Mouse (Mus musculus): ENCODE results near the gene Adamts15.
A peak's percentile ranks its signal among the peaks of the same experiment; 100 is the strongest.

Adamts15 gene

GRCm38 (mm10) chr9:30921261-30922103 lies 770 bp downstream of the Adamts15 start:
- DNase-seq (ENCODE audit: low read depth, low spot score), result no peak

DNA sequence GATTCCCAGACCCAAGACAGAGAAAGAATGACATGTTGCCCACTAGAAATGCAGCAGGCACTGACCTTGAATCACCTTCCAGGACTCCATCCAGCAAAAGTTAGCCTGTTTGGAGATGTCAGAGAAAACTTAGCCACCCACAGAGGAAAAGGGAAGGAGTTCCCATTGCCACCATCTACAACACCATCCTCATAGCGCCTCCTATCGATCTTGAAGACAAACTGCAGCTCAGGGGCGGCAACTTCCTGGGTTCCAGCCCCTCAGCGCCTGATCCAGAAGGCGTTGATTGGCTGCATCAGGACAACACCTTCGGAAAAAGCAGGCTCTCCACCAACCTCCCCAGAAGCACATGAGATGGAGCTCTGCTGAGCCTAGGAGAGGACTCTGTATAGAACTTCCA lies 1.5 kb downstream of the Adamts15 start:
- DNase-seq (ENCODE audit: low read depth, low spot score), result peak; percentile 47

- peak; percentile 66 for DNase-seq (ENCODE audit: low read depth, low spot score)
These were observed 2.6 kb downstream of the Adamts15 start for GRCm38 (mm10) chr9:30919686-30920085.

GRCm38 (mm10) chr9:30918466-30919356 lies 3.5 kb downstream of the Adamts15 start:
- DNase-seq (ENCODE audit: low read depth, low spot score), result peak; percentile 57

DNA sequence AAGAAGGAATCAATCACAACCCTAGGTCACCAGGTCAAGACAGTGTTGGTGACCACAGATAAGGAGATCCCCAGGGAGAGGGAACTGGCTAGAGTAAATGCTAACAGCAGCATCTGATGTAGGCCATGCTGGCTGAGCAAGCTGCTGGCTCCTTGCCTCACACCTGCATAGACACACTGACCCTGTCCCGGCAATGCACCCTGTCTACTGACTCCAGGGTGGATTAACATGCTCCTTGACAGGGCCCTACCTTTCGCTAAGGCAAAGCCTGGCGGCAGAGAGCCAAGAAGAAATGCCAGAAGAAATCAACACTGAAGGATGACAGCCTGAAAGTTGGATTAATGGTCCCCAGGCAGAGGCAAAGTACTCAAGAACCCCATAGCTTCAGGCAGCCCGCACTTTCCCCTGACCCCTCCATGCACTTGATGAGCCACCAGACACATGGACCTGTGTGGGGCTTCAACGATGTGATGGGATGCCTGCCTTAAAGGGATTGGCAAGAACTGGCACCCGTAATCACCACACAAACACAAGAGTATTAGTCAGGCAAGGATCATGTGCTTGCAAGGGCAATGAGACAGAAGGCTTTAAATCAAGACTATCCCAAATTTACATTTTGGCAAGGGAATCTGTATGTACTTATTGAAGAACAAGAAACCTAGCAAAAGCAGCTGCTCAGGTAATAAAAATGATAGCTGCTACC lies 5.8 kb downstream of the Adamts15 start:
- DNase-seq (ENCODE audit: low read depth, low spot score), result no peak

DNA sequence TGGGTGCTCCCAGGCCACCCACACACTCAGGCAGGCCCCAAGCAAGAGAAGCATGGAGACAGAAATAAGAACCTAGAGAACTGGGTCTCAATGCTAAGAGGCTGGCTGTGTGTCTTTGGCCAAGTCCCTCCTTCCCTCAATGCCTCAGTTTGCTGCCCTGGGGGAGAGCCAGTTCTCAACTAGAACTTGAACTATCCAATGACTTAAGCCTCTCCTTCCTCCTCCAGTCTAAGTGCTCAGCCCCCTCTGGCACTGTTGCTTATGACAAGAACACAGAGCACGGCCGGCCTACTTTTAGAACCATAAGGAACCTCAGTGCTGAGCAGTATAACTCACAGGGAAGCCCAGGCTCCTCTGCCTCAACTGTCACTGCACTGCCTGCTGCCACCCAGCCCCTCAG lies 8.0 kb downstream of the Adamts15 start:
- DNase-seq (ENCODE audit: low read depth, low spot score), result no peak

GRCm38 (mm10) chr9:30913429-30913828 lies 8.8 kb downstream of the Adamts15 start:
- DNase-seq (ENCODE audit: low read depth, low spot score), result no peak

DNA sequence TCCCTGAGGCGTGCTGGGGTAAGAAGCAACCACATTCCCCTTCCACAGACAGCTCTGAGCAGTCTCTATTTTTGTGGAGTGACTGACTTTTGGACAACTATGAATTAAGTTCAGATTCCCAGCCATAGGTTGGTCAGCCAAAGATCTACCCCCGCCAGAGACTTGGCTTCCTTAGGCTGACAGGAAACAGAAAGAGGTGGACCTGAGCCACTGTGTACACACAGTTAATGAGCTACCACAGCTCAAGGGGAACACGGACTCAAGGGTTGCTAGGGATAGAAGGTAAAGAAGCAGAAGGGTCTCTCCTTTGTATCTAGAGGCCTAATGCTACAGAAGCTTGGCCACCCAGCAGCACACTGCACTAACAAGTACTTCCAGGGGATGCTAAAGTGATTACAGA lies 10.1 kb downstream of the Adamts15 start:
- no peak for DNase-seq (ENCODE audit: low read depth, low spot score)

- DNase-seq (ENCODE audit: low read depth, low spot score), result no peak
These were observed 11.8 kb downstream of the Adamts15 start for GRCm38 (mm10) chr9:30910491-30910890.

- no peak for DNase-seq (ENCODE audit: low read depth, low spot score)
These were observed 13.3 kb downstream of the Adamts15 start for GRCm38 (mm10) chr9:30908973-30909372.

- no peak for DNase-seq (ENCODE audit: low read depth, low spot score)
These were observed 14.0 kb downstream of the Adamts15 start for GRCm38 (mm10) chr9:30908296-30908690.

DNA sequence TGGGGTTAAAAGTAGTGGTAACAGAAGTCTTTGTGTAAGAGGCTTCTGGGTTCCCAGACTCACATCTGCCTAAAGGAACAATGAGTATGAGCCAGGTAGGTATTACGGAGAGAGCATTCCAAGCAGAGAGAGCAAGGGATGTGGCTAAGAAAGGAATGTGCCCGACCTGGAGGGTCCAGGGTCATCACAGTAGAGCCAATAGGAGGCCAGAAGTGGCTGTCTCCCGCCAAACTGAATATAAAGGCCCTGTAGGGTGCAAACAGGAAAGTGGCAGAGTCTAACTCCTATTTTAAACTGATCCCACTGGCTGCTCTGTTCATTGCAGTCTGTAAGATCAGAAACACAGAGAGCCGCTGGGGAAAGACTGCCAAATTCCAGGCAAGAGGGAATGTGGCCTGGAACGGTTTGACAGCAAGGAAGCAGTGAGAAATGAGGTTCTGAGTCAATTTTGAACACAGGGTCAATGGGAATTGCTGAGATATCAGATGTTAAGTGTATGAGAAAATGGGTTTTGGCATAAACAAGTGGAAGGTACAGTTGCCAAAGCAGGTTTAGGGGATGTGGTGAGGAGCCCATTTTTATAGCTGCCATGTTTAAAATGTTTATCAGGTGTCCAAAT lies 14.5 kb downstream of the Adamts15 start:
- DNase-seq (ENCODE audit: low read depth, low spot score), result no peak

GRCm38 (mm10) chr9:30906426-30906825 lies 15.8 kb downstream of the Adamts15 start:
- no peak for DNase-seq (ENCODE audit: low read depth, low spot score)

GRCm38 (mm10) chr9:30905861-30906260 lies 16.4 kb downstream of the Adamts15 start:
- DNase-seq (ENCODE audit: low read depth, low spot score), result no peak

DNA sequence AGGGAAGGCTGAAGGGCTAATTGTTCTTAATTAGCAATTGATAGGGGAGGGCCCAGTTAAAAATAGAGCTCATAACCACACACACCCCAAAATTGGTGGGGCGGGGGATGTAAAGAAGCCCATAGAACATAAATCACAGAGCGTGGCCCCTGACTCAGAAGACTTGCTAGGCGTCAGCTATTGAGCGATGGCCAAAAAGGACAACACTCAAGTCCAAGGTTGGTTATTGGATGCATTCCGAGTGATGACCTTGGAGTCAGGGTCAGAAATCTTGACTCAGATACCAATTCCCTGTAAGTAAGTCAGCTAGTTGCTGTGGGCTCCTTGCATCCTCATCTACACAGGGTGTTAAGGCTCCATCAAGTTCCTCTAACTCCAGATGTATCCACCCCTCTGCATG lies 19.0 kb downstream of the Adamts15 start:
- DNase-seq (ENCODE audit: low read depth, low spot score), result no peak

DNA sequence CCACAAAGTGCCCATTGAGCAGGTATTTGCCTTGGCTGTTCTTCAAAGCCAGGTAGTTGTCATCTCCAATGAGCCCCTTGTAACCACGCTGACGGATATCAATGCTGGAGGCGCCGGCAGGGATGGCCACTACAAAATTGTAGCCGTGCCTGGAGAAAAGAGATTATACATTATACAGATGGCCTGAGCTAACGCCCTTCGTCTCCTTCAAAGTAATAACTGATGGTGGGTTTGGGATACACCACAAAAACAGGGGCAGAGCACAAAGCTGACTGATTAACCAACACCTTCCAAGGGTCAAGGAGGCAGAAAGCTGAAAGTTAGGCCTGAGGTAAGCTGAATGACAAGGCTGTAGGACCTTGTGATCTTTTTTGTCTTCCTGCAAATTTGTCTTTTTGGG lies 19.6 kb downstream of the Adamts15 start:
- no peak for DNase-seq (ENCODE audit: low read depth, low spot score)

DNA sequence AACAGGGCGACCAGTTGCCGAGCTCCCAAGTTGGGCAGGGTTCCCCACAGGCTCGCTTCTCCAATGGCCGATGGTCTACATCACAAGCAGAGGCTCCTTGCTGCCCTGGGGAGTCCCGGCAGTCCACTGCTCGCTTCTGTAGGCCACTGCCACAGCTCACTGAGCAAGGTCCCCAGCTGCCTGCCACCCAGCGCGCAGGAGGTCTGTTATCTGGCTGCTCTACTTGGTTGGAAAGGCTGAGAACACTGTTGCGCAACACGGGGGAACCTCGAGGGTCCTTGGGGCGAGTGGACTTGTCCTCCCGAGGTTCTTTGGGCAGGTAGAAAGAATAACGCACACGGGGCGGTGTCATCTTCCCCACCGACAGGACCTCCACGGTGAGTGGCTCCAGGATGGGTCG lies 20.1 kb downstream of the Adamts15 start:
- no peak for DNase-seq (ENCODE audit: low read depth, low spot score)

- DNase-seq (ENCODE audit: low read depth, low spot score), result no peak
These were observed 25.1 kb downstream of the Adamts15 start for GRCm38 (mm10) chr9:30897169-30897568.

DNA sequence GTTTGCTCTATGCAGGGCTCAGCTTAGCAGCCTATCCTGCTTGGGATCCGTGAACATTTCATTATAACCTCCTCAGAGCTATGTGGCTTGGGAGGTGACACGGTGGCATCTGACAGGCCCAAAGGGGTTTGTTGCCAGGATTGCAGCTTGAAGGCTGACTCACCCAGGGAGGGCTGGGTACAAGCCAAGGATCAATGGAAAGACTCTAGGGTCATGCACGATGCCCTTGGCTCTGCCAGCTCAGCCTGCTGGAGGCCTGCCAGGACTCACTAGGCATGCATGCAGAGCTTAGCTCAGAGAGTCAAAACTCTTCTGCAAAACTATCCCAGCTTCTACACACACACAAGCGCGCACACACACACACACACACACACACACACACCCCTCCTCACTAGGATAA lies 25.5 kb downstream of the Adamts15 start:
- peak; percentile 69 for DNase-seq (ENCODE audit: low read depth, low spot score)

GRCm38 (mm10) chr9:30895618-30896017 lies 26.6 kb downstream of the Adamts15 start:
- no peak for DNase-seq (ENCODE audit: low read depth, low spot score)

DNA sequence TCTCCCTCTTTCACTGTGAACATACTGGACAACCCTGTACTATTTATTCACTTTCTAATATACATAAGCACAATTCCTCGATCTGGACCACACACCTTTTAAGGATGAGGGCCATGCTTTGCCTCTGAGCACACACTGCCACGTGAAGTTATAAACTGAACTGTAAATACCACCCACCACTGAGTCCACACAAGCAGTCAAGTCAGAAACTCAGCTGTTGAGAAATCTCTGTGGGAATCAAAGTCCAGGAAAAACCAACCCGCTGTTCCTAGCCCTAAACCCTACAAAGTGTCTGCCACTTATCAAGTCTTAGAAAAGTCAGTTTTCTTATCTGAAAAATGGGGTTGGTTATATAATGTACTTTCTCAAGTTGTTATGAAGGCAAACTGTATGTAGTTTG lies 36.0 kb downstream of the Adamts15 start:
- no peak for DNase-seq (ENCODE audit: low read depth, low spot score)

- DNase-seq (ENCODE audit: low read depth, low spot score), result no peak
These were observed 41.7 kb downstream of the Adamts15 start for GRCm38 (mm10) chr9:30880553-30880952.

Measured in skeletal muscle tissue, adult 2 months (tissue).